ENCODE assay signal across 8 mouse cellular contexts in genomic region chr9:69480344-69480743, GRCm38 (mm10). TPM values are rescaled to one million over a fixed set of nuclear protein-coding genes. Genes with fewer than 3 reads are reported as not detected.
A peak's percentile ranks its signal among the peaks of the same experiment; 100 is the strongest.
DNase-seq lines count a peak whose midpoint lies in the region; ATAC-seq and TF ChIP-seq lines count a peak whose summit lies in the region.

No protein-coding gene starts in this region.

- DNase-seq in CD4-positive helper T cell, adult 2 months (ENCODE audit: low read depth, low spot score) = peak; percentile 79
- DNase-seq in cerebellum, postnatal 4 days (ENCODE audit: low spot score in 2 of 2) = peak; percentile 73 to 88
- peak; percentile 61 for DNase-seq in gastrocnemius, postnatal 25 days
- DNase-seq in liver, postnatal 0 days = peak; percentile 80
- peak; percentile 91 for DNase-seq in thymus, postnatal 0 days (ENCODE audit: low spot score)

- H3K9ac ChIP-seq in kidney, embryonic 16.5 days (replicated peaks; ENCODE audit: low read length) = no peak overlapping the region
- H3K9ac ChIP-seq in liver, postnatal 0 days (replicated peaks) = no peak overlapping the region
- H3K9ac ChIP-seq in neural tube, embryonic 15.5 days (replicated peaks) = no peak overlapping the region

- no peak for TF ChIP-seq EP300 in liver, postnatal 0 days (IDR thresholded peaks at IDR 0.05; ENCODE audit: low read depth)

- ATAC-seq in activated CD4-positive, CD25-positive, alpha-beta regulatory T cell, adult 4 months = peak; percentile 57
- peak; percentile 42; the same call in 1 of the 2 replicates for ATAC-seq in kidney, embryonic 16.5 days (ENCODE audit: low FRiP score, low TSS enrichment)
- ATAC-seq in liver, postnatal 0 days = 0 out of 2 replicates have a peak, but pooled peaks have one; percentile 40
- ATAC-seq in neural tube, embryonic 15.5 days (ENCODE audit: low FRiP score) = 0 out of 2 replicates have a peak, but pooled peaks have one; percentile 65

- H3K27me3 ChIP-seq in kidney, embryonic 16.5 days (ENCODE audit: insufficient read depth, low read length) = no peaks in the 10 kb centered on the region
- H3K27me3 ChIP-seq in liver, postnatal 0 days (ENCODE audit: insufficient read depth, low read length) = no peaks in the 10 kb centered on the region
- no peaks in the 10 kb centered on the region for H3K27me3 ChIP-seq in neural tube, embryonic 15.5 days (replicated peaks)

- peak; percentile 88 for TF ChIP-seq CTCF in liver, postnatal 0 days (IDR thresholded peaks at IDR 0.05; ENCODE audit: low read depth)

- H3K4me2 ChIP-seq in kidney, embryonic 16.5 days (replicated peaks; ENCODE audit: low read depth, low read length) = no peak overlapping the region
- H3K4me2 ChIP-seq in liver, postnatal 0 days (ENCODE audit: low read depth, low read length) = no peak overlapping the region
- no peak overlapping the region for H3K4me2 ChIP-seq in neural tube, embryonic 15.5 days

- no peak overlapping the region for H3K27ac ChIP-seq in kidney, embryonic 16.5 days (ENCODE audit: low read length)
- no peak overlapping the region for H3K27ac ChIP-seq in liver, postnatal 0 days (ENCODE audit: low read depth)
- H3K27ac ChIP-seq in neural tube, embryonic 15.5 days (replicated peaks) = no peak overlapping the region

- peaks cover 43% of the 10 kb centered on the region for H3K36me3 ChIP-seq in kidney, embryonic 16.5 days (ENCODE audit: insufficient read depth, low read length)
- H3K36me3 ChIP-seq in liver, postnatal 0 days (replicated peaks; ENCODE audit: insufficient read depth, low read length) = peaks cover 51% of the 10 kb centered on the region
- H3K36me3 ChIP-seq in neural tube, embryonic 15.5 days = no peaks in the 10 kb centered on the region

- peaks cover 34% of the 10 kb centered on the region for H3K4me1 ChIP-seq in kidney, embryonic 16.5 days (ENCODE audit: insufficient read depth, low read length)
- H3K4me1 ChIP-seq in liver, postnatal 0 days (ENCODE audit: insufficient read depth) = no peaks in the 10 kb centered on the region
- H3K4me1 ChIP-seq in neural tube, embryonic 15.5 days = peaks cover 14% of the 10 kb centered on the region

- no peaks in the 10 kb centered on the region for H3K9me3 ChIP-seq in kidney, embryonic 16.5 days (ENCODE audit: low read length)
- no peaks in the 10 kb centered on the region for H3K9me3 ChIP-seq in liver, postnatal 0 days (ENCODE audit: low read length)
- H3K9me3 ChIP-seq in neural tube, embryonic 15.5 days (replicated peaks) = no peaks in the 10 kb centered on the region

- no peak overlapping the region for H3K4me3 ChIP-seq in kidney, embryonic 16.5 days (ENCODE audit: low read length)
- no peak overlapping the region for H3K4me3 ChIP-seq in liver, postnatal 0 days (ENCODE audit: low read depth, low read length)
- no peak overlapping the region for H3K4me3 ChIP-seq in neural tube, embryonic 15.5 days (replicated peaks)

- WGBS in kidney, embryonic 16.5 days = 0% methylated on average over 1 of the region's 1 CpGs
- 0% methylated on average over 1 of the region's 1 CpGs for WGBS in liver, postnatal 0 days (ENCODE audit: insufficient replicate concordance)
- WGBS in neural tube, embryonic 15.5 days = 3% methylated on average over 1 of the region's 1 CpGs

RNA-seq across cellular contexts. Expression of gene Anxa2, which starts 26.9 kb away (rescaled TPM):
- 100 to 1,000 TPM; 237 to 239 TPM for polyA plus RNA-seq in activated CD4-positive, CD25-positive, alpha-beta regulatory T cell, adult 4 months (2017; shearing (Covaris generic))
- total RNA-seq in gastrocnemius, postnatal 25 days (2021) = 10 to 100 TPM; 52.8 to 74.7 TPM
- polyA plus RNA-seq in kidney, embryonic 16.5 days (2015; fragmentation: Nextera tagmentation; extraction: Ambion mirVana) = 669 and 753 TPM in 2 replicates
- 68.2 and 78.3 TPM in 2 replicates for polyA plus RNA-seq in liver, postnatal 0 days (2015; fragmentation: Nextera tagmentation; extraction: Ambion mirVana)
- 251 and 335 TPM in 2 replicates for polyA plus RNA-seq in neural tube, embryonic 15.5 days (2015; fragmentation: Nextera tagmentation; extraction: Ambion mirVana)
- 713 and 718 TPM in 2 replicates for polyA plus RNA-seq in thymus, postnatal 0 days (2015; fragmentation: Nextera tagmentation; extraction: Ambion mirVana)
